In genomic region chr5:119310178-119310930, GRCm38 (mm10) we compare ENCODE assay signal across 15 mouse cellular contexts.
DNase-seq lines count a peak whose midpoint lies in the region; ATAC-seq and TF ChIP-seq lines count a peak whose summit lies in the region.
"Had no signal": no experiment of that assay in that cellular context is flagged by ENCODE, and none has a peak within 500 bp of the region (broad histone marks: within the 10 kb centered on the region; RNA-seq: fewer than 3 reads in every experiment).

No protein-coding gene starts in this region.

- no peak overlapping the region for H3K4me2 ChIP-seq in heart, embryonic 15.5 days
- H3K4me2 ChIP-seq in heart, embryonic 12.5 days = no peak overlapping the region
- no peak overlapping the region for H3K4me2 ChIP-seq in stomach, embryonic 15.5 days
- no peak overlapping the region for H3K4me2 ChIP-seq in stomach, postnatal 0 days (replicated peaks; ENCODE audit: low read depth)
- no peak overlapping the region for H3K4me2 ChIP-seq in embryonic facial prominence, embryonic 12.5 days (replicated peaks)
- H3K4me2 ChIP-seq: forebrain, embryonic 15.5 days; liver, embryonic 13.5 days had no signal

- H3K27ac ChIP-seq in heart, embryonic 15.5 days = no peak overlapping the region
- H3K27ac ChIP-seq in heart, embryonic 12.5 days (ENCODE audit: poor library complexity, severe bottlenecking) = no peak overlapping the region
- no peak overlapping the region for H3K27ac ChIP-seq in stomach, embryonic 15.5 days
- H3K27ac ChIP-seq in stomach, postnatal 0 days (replicated peaks) = no peak overlapping the region
- H3K27ac ChIP-seq in embryonic facial prominence, embryonic 12.5 days = peak overlapping the region; percentile 26
- H3K27ac ChIP-seq: forebrain, embryonic 15.5 days; liver, embryonic 13.5 days had no signal

- H3K4me3 ChIP-seq in heart, embryonic 15.5 days = no peak overlapping the region
- H3K4me3 ChIP-seq in heart, embryonic 12.5 days = no peak overlapping the region
- H3K4me3 ChIP-seq in stomach, embryonic 15.5 days (replicated peaks) = no peak overlapping the region
- H3K4me3 ChIP-seq in stomach, postnatal 0 days (ENCODE audit: low read depth, low read length) = no peak overlapping the region
- H3K4me3 ChIP-seq in embryonic facial prominence, embryonic 12.5 days = no peak overlapping the region
- H3K4me3 ChIP-seq: forebrain, embryonic 15.5 days; liver, embryonic 13.5 days had no signal

- TF ChIP-seq EP300 in stomach, postnatal 0 days (optimal IDR thresholded peaks at IDR 0.05) = no peak

- no peaks in the 10 kb centered on the region for H3K4me1 ChIP-seq in heart, embryonic 15.5 days (replicated peaks)
- peaks cover 9% of the 10 kb centered on the region; the same call in 1 of the 2 replicates for H3K4me1 ChIP-seq in heart, embryonic 12.5 days (replicated peaks)
- no peaks in the 10 kb centered on the region; the same call in 1 of the 2 replicates for H3K4me1 ChIP-seq in stomach, embryonic 15.5 days
- peaks cover 3% of the 10 kb centered on the region; the same call in 1 of the 2 replicates for H3K4me1 ChIP-seq in stomach, postnatal 0 days (replicated peaks; ENCODE audit: control insufficient read depth, insufficient read depth)
- peaks cover 9% of the 10 kb centered on the region for H3K4me1 ChIP-seq in embryonic facial prominence, embryonic 12.5 days
- H3K4me1 ChIP-seq: forebrain, embryonic 15.5 days; liver, embryonic 13.5 days had no signal

- no peak for DNase-seq in stomach, postnatal 0 days (ENCODE audit: low spot score)
- DNase-seq in adrenal gland, postnatal 14 days = no peak
- DNase-seq in thymus, postnatal 14 days = no peak
- DNase-seq in cerebellum, postnatal 10 days = no peak
- DNase-seq: adrenal gland, postnatal 25 days; kidney, postnatal 4 days; liver, embryonic 13.5 days; lung, postnatal 4 days; thymus, postnatal 25 days had no signal

- 0 out of 2 replicates have a peak, but pooled peaks have one; percentile 18 for ATAC-seq in heart, embryonic 15.5 days (replicated peaks; ENCODE audit: insufficient number of reproducible peaks, insufficient read depth, low FRiP score, low read depth)
- no peak for ATAC-seq in heart, embryonic 12.5 days (ENCODE audit: insufficient number of reproducible peaks, low FRiP score)
- ATAC-seq in stomach, embryonic 15.5 days (ENCODE audit: insufficient read depth, low FRiP score, low read depth) = 0 out of 2 replicates have a peak, but pooled peaks have one; percentile 27
- ATAC-seq in stomach, postnatal 0 days (ENCODE audit: low FRiP score, low TSS enrichment) = no peak
- no peak for ATAC-seq in embryonic facial prominence, embryonic 12.5 days (ENCODE audit: insufficient number of reproducible peaks, insufficient read depth, low FRiP score, low TSS enrichment)
- ATAC-seq: forebrain, embryonic 15.5 days; Patski had no signal

- H3K36me3 ChIP-seq in heart, embryonic 15.5 days = no peaks in the 10 kb centered on the region
- no peaks in the 10 kb centered on the region for H3K36me3 ChIP-seq in heart, embryonic 12.5 days
- no peaks in the 10 kb centered on the region for H3K36me3 ChIP-seq in stomach, embryonic 15.5 days
- H3K36me3 ChIP-seq in stomach, postnatal 0 days (ENCODE audit: control insufficient read depth, insufficient read depth, low read length) = no peaks in the 10 kb centered on the region
- H3K36me3 ChIP-seq in embryonic facial prominence, embryonic 12.5 days = no peaks in the 10 kb centered on the region
- H3K36me3 ChIP-seq: forebrain, embryonic 15.5 days; liver, embryonic 13.5 days had no signal

- 49% methylated on average over 11 of the region's 11 CpGs for WGBS in heart, embryonic 15.5 days
- whole genome bisulfite sequencing in heart, embryonic 12.5 days = 49% methylated on average over 11 of the region's 11 CpGs
- WGBS in stomach, embryonic 15.5 days = 59% methylated on average over 11 of the region's 11 CpGs
- 66% methylated on average over 11 of the region's 11 CpGs for WGBS in stomach, postnatal 0 days
- 28% methylated on average over 11 of the region's 11 CpGs for WGBS in embryonic facial prominence, embryonic 12.5 days

- TF ChIP-seq CTCF in stomach, postnatal 0 days (IDR thresholded peaks at IDR 0.05; ENCODE audit: low read depth) = no peak

- no peaks in the 10 kb centered on the region for H3K27me3 ChIP-seq in heart, embryonic 15.5 days
- H3K27me3 ChIP-seq in heart, embryonic 12.5 days (replicated peaks) = no peaks in the 10 kb centered on the region
- H3K27me3 ChIP-seq in stomach, embryonic 15.5 days (replicated peaks) = no peaks in the 10 kb centered on the region
- H3K27me3 ChIP-seq in stomach, postnatal 0 days (ENCODE audit: control insufficient read depth, insufficient read depth, low read length) = no peaks in the 10 kb centered on the region
- H3K27me3 ChIP-seq in embryonic facial prominence, embryonic 12.5 days = no peaks in the 10 kb centered on the region
- H3K27me3 ChIP-seq: forebrain, embryonic 15.5 days; liver, embryonic 13.5 days; Patski had no signal

- H3K9ac ChIP-seq in heart, embryonic 15.5 days = no peak overlapping the region
- no peak overlapping the region for H3K9ac ChIP-seq in heart, embryonic 12.5 days
- no peak overlapping the region for H3K9ac ChIP-seq in stomach, embryonic 15.5 days
- no peak overlapping the region for H3K9ac ChIP-seq in stomach, postnatal 0 days (ENCODE audit: low read length)
- no peak overlapping the region for H3K9ac ChIP-seq in embryonic facial prominence, embryonic 12.5 days
- H3K9ac ChIP-seq: forebrain, embryonic 15.5 days; liver, embryonic 13.5 days had no signal

- H3K9me3 ChIP-seq in heart, embryonic 15.5 days (replicated peaks) = no peaks in the 10 kb centered on the region
- peaks cover 4% of the 10 kb centered on the region; the same call in 1 of the 2 replicates for H3K9me3 ChIP-seq in heart, embryonic 12.5 days (replicated peaks)
- H3K9me3 ChIP-seq in stomach, embryonic 15.5 days = no peaks in the 10 kb centered on the region
- no peaks in the 10 kb centered on the region for H3K9me3 ChIP-seq in stomach, postnatal 0 days (ENCODE audit: control insufficient read depth, low read length)
- H3K9me3 ChIP-seq in embryonic facial prominence, embryonic 12.5 days = no peaks in the 10 kb centered on the region
- H3K9me3 ChIP-seq: forebrain, embryonic 15.5 days; liver, embryonic 13.5 days had no signal

Comparison
In these comparisons a context has a peak if more than half of its experiments do, and no peak if none do; other contexts are left out.
1. ATAC-seq: peak in heart, embryonic 15.5 days (single experiment) and stomach, embryonic 15.5 days (single experiment); none in heart, embryonic 12.5 days (single experiment), stomach, postnatal 0 days (single experiment) and embryonic facial prominence, embryonic 12.5 days (single experiment).